Mouse (Mus musculus) left cerebral cortex, postnatal 25 days (tissue): ENCODE results near the gene Gm4450. TPM values are rescaled to one million over a fixed set of nuclear protein-coding genes. Genes with fewer than 3 reads are reported as not detected.
"Not testable (repeated sequence)": the region's sequence is repeated elsewhere in the genome, so short reads cannot be mapped to it uniquely, and the experiment has no call there.

Experiments used
- DNase-seq, 2 experiments: peaks; one replicate each; pipeline ENCODE4 v3.0.0; 2022; ENCODE audit warnings: low spot score in 2 of 2, mixed read lengths in 1 of 2
- intact Hi-C: fragments of 180-260 bp; cut with DNase I; formaldehyde crosslinking; loops from one replicate; pipeline ENCODE4 v1.15.1; 2025
- total RNA-seq, 2 experiments: library from RNA; stranded (reverse); gene quantifications; 2 replicates each; pipeline ENCODE4 v1.2.3; 2021

The Gm4450 gene
- total RNA-seq = not detected

DNA sequence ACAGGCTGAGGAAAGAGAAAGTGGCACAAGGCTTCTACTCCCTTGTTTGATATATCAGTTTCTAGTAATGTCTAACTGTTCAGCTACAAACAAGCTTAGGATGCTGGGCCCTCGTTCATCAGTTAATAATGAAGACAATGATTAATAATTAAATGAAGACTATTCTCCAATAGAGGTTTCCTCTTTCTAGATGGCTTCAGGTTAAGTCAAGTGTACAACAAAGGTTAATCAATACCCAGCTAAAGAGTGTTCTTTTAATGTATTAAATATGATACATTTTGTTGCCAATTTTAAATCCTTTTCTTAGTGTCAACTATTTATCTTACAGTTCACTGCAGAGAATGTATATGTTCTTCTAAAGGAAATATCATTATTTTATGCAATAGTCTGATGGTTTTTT, at the start of gene Gm4450:
TSS of gene Gm4450 (minus strand) at position 101 of the 400 bp plus-strand sequence.
- DNase-seq, intact Hi-C loops: not testable (repeated sequence)

DNA sequence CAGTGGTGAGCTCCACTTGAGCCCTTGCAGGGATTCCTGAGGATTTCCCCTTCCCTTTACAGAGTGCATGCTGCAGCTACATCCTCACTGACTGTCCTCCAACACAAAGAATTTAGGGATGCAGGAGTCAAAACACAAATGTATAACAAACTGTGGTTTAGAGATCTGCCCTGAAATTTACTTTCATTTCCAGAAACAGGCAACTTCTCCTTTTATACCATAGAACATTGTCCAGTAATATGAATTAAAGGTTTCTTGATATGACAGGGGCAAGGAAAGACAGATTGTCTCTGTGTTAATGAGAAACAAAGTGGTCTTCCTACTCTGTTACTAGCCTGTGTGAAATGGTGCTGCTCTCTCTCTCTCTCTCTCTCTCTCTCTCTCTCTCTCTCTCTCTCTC, 40.5 kb upstream of the Gm4450 start:
- intact Hi-C loops, DNase-seq: not testable (repeated sequence)

DNA sequence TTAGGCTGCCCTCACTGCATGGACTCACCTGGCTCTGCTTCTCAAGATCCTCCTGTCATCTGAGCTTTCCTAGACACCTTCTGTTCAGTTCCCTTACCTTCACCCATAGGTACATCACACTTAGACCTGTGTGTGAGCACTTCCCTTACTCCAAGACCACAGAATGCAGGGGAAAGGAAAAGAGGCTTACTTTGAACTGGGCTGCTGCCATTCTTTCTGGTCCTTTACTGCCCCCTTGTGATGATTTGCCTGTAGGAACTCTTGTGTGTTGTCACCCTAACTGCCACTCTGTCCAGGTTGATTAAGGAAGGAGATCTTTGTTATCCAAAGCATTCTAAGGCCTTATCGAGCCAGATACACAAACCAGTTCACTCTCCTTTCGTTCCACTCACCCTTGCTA, 39.8 kb upstream of the Gm4450 start:
- DNase-seq, intact Hi-C loops: not testable (repeated sequence)

DNA sequence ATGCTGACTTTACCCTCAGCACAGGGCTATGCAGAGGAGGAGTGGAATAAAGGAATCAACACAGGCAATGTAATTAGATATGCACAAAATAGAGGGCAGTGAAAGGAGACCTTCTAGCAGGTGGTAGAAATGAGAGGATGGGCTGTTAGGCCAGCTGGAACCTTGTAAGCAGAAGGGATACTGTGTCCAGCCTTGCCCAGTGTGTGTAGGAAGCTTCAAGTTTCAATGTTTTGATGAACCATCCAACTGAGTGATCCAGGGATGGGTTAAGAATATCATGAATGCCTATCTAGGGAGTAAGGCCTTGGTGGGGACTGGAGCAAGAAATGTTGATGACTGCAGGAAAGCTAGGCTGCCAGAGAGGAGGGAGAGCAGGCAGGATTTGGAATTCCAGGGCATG, 38.1 kb upstream of the Gm4450 start:
- intact Hi-C loops, DNase-seq: not testable (repeated sequence)

DNA sequence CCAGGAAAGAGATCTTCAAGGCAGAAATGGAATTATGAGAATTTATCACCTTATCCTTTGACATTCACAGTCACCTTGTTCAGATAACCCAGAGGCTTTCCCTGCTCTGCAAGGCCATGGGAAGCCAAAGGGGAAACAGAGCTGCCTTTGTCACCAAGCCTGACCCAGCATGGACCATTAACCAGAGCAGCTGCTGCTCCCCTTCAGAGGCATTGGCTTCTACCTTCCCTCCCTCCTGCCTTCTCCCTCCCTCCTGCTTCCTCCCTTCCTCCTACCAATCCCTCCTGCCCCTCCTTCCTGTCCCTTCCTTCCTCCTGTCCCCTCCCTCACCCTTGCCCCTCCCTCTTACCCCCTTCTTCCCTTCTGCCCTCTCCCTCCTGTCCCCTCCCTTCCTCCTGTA, 37.3 kb upstream of the Gm4450 start:
- intact Hi-C loops, DNase-seq: not testable (repeated sequence)

DNA sequence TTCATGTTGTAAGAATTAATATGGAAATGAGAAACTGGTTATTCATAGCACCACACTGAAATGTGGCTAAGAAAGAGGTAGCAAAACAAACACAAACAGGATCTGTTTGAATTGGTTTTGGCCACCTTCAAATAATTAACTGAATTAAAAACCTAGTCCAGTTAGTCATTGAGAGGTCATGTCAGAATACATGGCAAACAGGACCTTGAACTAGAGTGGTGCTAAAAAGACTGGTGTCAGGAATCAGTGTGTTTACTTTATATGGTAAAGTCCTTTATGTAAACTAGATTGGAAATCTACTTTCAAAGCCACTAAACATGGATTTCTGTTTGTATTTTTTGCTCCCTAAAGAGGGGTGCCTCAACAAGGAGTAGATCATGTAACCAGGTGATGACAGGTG, 14.6 kb upstream of the Gm4450 start:
- DNase-seq, intact Hi-C loops: not testable (repeated sequence)

- DNase-seq, intact Hi-C loops: not testable (repeated sequence)
Measured at GRCm38 (mm10) chr3:98471057-98471456, 14.1 kb upstream of the Gm4450 start.

GRCm38 (mm10) chr3:98469323-98469722, 12.4 kb upstream of the Gm4450 start:
- DNase-seq, intact Hi-C loops: not testable (repeated sequence)

GRCm38 (mm10) chr3:98453786-98454185, 3.1 kb downstream of the Gm4450 start:
- intact Hi-C loops, DNase-seq: not testable (repeated sequence)

DNA sequence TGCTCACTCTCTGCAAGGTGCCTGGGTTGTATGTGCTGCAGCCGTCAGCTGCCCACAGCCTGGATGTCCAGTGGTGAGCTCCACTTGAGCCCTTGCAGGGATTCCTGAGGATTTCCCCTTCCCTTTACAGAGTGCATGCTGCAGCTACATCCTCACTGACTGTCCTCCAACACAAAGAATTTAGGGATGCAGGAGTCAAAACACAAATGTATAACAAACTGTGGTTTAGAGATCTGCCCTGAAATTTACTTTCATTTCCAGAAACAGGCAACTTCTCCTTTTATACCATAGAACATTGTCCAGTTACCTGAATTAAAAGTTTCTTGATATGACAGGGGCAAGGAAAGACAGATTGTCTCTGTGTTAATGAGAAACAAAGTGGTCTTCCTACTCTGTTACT, 13.0 kb downstream of the Gm4450 start:
- DNase-seq = not testable (repeated sequence)
- intact Hi-C loops = loop anchor here (2.0 kb wide), 1 partner anchor 81 kb away; no protein-coding TSS in a partner anchor

GRCm38 (mm10) chr3:98443149-98443779, 13.7 kb downstream of the Gm4450 start:
- intact Hi-C loops = loop anchor here (2.0 kb wide), 1 partner anchor 80 kb away; no protein-coding TSS in a partner anchor
- DNase-seq = peak in 1 of 2 experiments; percentile 1

DNA sequence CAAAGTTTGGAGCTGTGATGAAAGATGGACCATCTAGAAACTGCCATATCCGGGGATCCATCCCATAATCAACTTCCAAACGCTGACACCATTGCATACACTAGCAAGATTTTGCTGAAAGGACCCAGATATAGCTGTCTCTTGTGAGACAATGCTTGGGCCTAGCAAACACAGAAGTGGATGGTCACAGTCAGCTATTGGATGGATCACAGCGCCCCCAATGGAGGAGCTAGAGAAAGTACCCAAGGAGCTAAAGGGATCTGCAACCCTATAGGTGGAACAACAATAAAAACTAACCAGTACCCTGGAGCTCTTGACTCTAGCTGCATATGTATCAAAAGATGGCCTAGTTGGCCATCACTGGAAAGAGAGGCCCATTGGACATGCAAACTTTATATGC, 14.7 kb downstream of the Gm4450 start:
- DNase-seq = not testable (repeated sequence)
- intact Hi-C loops = loop anchor here (2.0 kb wide), 1 partner anchor 79 kb away; no protein-coding TSS in a partner anchor

- DNase-seq = no peak
- intact Hi-C loops = no loop called here
Measured at GRCm38 (mm10) chr3:98435030-98435429, 21.9 kb downstream of the Gm4450 start.

DNA sequence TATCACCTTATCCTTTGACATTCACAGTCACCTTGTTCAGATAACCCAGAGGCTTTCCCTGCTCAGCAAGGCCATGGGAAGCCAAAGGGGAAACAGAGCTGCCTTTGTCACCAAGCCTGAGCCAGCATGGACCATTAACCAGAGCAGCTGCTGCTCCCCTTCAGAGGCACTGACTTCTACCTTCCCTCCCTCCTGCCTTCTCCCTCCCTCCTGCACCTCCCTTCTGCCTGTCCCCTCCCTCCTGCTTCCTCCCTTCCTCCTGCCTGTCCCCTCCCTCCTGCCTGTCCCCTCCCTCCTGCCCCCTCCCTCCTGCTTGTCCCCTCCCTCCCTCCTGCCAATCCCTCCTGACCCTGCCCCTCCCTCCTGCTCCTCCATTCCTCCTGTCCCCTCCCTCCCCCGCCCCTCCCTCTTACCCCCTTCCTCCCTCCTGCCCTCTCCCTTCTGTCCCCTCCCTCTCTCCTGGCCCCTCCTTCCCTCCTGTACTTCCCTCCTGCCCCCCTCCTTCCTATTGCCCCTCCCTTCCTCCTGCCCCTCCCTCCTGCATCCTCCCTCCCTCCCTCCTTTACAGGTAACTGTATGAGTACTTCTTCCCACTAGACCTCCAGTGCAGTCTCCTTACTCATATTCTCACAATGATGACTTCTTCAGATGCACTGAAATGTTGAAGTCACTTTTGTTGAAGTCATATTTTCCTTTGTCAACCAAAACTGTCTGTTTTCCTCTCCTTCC, 22.7 kb downstream of the Gm4450 start:
- intact Hi-C loops = no loop called here
- no peak for DNase-seq

DNA sequence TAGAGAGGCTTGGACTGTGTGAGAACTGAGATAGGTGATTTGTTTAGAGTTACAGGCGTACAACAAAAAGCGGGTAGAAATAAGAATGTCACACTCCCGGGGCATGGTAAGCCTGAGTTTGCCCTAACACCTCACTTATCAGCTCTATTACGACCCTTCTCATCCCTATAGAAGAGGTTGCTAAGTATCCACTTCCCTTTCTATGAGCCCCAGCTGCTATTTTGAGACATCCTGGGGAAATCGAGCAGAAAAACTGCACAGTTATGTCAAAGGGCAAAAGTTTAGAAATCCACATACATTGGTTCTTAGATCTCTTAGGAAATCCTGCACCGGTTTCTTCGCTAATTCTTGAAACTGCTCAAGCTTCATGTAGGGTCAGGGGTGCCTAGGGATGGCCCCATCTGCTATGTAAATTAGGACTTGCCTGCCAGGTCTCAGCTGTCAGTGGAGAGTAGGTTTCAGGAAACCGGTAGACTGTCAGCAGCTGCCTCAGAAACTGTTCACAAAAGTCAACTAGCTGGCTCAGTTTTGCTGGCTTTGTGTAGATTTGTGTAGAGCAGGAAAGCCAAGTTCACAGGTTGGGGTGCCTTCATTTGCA, 27.9 kb downstream of the Gm4450 start:
- intact Hi-C loops = loop anchor here (10.0 kb wide), 1 partner anchor 504 kb away; no protein-coding TSS in a partner anchor

GRCm38 (mm10) chr3:98428449-98428775, 28.5 kb downstream of the Gm4450 start:
- DNase-seq = peak in 1 of 2 experiments; percentile 40

More for the DNA sequence above, 27.9 kb downstream of the Gm4450 start:
- peak in 1 of 2 experiments; percentile 2 for DNase-seq

GRCm38 (mm10) chr3:98427600-98428448, 29.1 kb downstream of the Gm4450 start:
- intact Hi-C loops = loop anchor here (2.0 to 10.0 kb wide), 2 partner anchors 45 to 503 kb away; partner anchors contain the start of gene Zfp697
- peak; percentile 83 to 86 for DNase-seq

More at GRCm38 (mm10) chr3:98428449-98428775, 28.5 kb downstream of the Gm4450 start:
- intact Hi-C loops = loop anchor here (10.0 kb wide), 1 partner anchor 504 kb away; no protein-coding TSS in a partner anchor

DNA sequence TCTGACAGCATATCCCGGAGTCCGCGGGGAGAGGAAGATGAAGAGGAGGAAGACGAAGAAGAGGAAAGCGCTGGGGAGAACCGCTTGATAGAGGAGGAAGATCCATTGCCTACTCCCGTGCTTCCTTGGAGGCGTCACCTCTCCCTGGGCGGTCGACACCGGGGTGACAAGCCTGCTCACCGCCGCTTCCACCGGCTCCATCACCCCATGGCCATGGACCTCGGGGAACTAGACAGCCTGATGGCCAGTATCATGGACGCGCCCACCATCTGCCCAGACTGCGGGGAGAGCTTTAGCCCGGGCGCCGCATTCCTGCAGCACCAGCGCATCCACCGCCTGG, 29.7 kb downstream of the Gm4450 start:
- intact Hi-C loops = loop anchor here (2.0 to 10.0 kb wide), 2 partner anchors 44 to 502 kb away; partner anchors contain the start of gene Zfp697
- DNase-seq = no peak

GRCm38 (mm10) chr3:98426749-98427148, 30.2 kb downstream of the Gm4450 start:
- no peak for DNase-seq
- intact Hi-C loops = loop anchor here (2.0 to 10.0 kb wide), 2 partner anchors 44 to 502 kb away; partner anchors contain the start of gene Zfp697
